Comparison of ENCODE assay signal across 28 mouse cellular contexts in the genomic region with DNA sequence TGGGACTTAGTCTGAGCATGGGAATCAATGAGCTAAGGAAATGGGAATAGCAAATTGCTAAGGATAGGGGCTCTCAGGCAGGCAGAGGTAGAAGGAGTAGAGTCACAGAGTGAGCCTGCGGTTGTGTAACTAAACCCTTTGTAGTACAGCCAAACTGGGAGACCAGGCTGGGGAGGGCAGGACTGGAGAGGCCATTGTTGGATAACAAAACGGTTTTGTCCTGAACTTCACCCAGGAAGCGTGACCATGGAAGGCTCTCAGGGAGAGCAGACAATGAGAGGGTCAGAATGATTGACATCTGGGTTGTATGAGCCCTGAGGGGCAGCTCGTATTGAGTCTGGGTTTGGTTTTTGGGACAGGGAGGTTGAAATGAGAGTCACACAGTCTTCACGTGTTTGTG. TPM values are rescaled to one million over a fixed set of nuclear protein-coding genes. Genes with fewer than 3 reads are reported as not detected.
DNase-seq lines count a peak whose midpoint lies in the region; ATAC-seq and TF ChIP-seq lines count a peak whose summit lies in the region.
"Had no signal": no experiment of that assay in that cellular context is flagged by ENCODE, and none has a peak within 500 bp of the region (broad histone marks: within the 10 kb centered on the region; RNA-seq: fewer than 3 reads in every experiment).

No protein-coding gene starts in this region.

- H3K9me3 ChIP-seq in forebrain, embryonic 11.5 days (ENCODE audit: control insufficient read depth, low read length) = no peaks in the 10 kb centered on the region
- H3K9me3 ChIP-seq in forebrain, embryonic 16.5 days (ENCODE audit: control insufficient read depth, low read length) = no peaks in the 10 kb centered on the region
- H3K9me3 ChIP-seq in hindbrain, embryonic 12.5 days (replicated peaks) = no peaks in the 10 kb centered on the region
- H3K9me3 ChIP-seq in hindbrain, embryonic 16.5 days (ENCODE audit: control insufficient read depth, low read length) = no peaks in the 10 kb centered on the region
- H3K9me3 ChIP-seq: embryonic facial prominence, embryonic 12.5 days; limb, embryonic 10.5 days; limb, embryonic 15.5 days; stomach, embryonic 15.5 days had no signal

- H3K27ac ChIP-seq in forebrain, embryonic 11.5 days (ENCODE audit: low read depth, low read length) = no peak overlapping the region
- no peak overlapping the region for H3K27ac ChIP-seq in forebrain, embryonic 16.5 days (ENCODE audit: low read length)
- no peak overlapping the region for H3K27ac ChIP-seq in hindbrain, embryonic 12.5 days
- no peak overlapping the region for H3K27ac ChIP-seq in hindbrain, embryonic 16.5 days (ENCODE audit: low read depth, low read length)
- H3K27ac ChIP-seq: embryonic facial prominence, embryonic 12.5 days; limb, embryonic 10.5 days; limb, embryonic 15.5 days; liver, embryonic 14.5 days; macrophage; stomach, embryonic 15.5 days had no signal

- H3K27me3 ChIP-seq in forebrain, embryonic 11.5 days (ENCODE audit: control insufficient read depth, insufficient read depth, low read length) = no peaks in the 10 kb centered on the region
- H3K27me3 ChIP-seq in forebrain, embryonic 16.5 days (replicated peaks; ENCODE audit: control insufficient read depth, insufficient read depth, low read length) = no peaks in the 10 kb centered on the region
- no peaks in the 10 kb centered on the region for H3K27me3 ChIP-seq in hindbrain, embryonic 12.5 days
- no peaks in the 10 kb centered on the region for H3K27me3 ChIP-seq in hindbrain, embryonic 16.5 days (replicated peaks; ENCODE audit: control insufficient read depth, insufficient read depth, low read length)
- H3K27me3 ChIP-seq: CH12.LX; embryonic facial prominence, embryonic 12.5 days; limb, embryonic 15.5 days; stomach, embryonic 15.5 days had no signal

- no peak for TF ChIP-seq POLR2A in brain, embryonic 14.5 days (IDR thresholded peaks at IDR 0.05; ENCODE audit: borderline replicate concordance, extremely low read depth, insufficient read depth, insufficient read length, poor library complexity, severe bottlenecking)

- TF ChIP-seq CTCF in brain, embryonic 14.5 days (IDR thresholded peaks at IDR 0.05; ENCODE audit: borderline replicate concordance, extremely low read depth, insufficient read depth, insufficient read length) = no peak

- 0 out of 2 replicates have a peak, but pooled peaks cover 3% of the 10 kb centered on the region for H3K4me1 ChIP-seq in forebrain, embryonic 11.5 days (replicated peaks; ENCODE audit: control insufficient read depth, insufficient read depth, low read length)
- H3K4me1 ChIP-seq in forebrain, embryonic 16.5 days (replicated peaks; ENCODE audit: control insufficient read depth, insufficient read depth, low read length) = no peaks in the 10 kb centered on the region; the same call in 1 of the 2 replicates
- peaks cover 5% of the 10 kb centered on the region; the same call in 1 of the 2 replicates for H3K4me1 ChIP-seq in hindbrain, embryonic 12.5 days
- no peaks in the 10 kb centered on the region for H3K4me1 ChIP-seq in hindbrain, embryonic 16.5 days (ENCODE audit: control insufficient read depth, insufficient read depth, low read depth, low read length)
- H3K4me1 ChIP-seq: embryonic facial prominence, embryonic 12.5 days; limb, embryonic 10.5 days; limb, embryonic 15.5 days; stomach, embryonic 15.5 days had no signal

- no peak overlapping the region for H3K4me2 ChIP-seq in forebrain, embryonic 11.5 days (ENCODE audit: low read depth, low read length, severe bottlenecking)
- no peak overlapping the region for H3K4me2 ChIP-seq in forebrain, embryonic 16.5 days (ENCODE audit: low read length)
- H3K4me2 ChIP-seq in hindbrain, embryonic 12.5 days (replicated peaks) = no peak overlapping the region
- H3K4me2 ChIP-seq in hindbrain, embryonic 16.5 days (ENCODE audit: low read length) = no peak overlapping the region
- H3K4me2 ChIP-seq: embryonic facial prominence, embryonic 12.5 days; heart, embryonic 11.5 days; limb, embryonic 15.5 days; stomach, embryonic 15.5 days had no signal

- ATAC-seq in forebrain, embryonic 11.5 days (replicated peaks; ENCODE audit: low FRiP score) = peak; percentile 46; the same call in 1 of the 2 replicates
- no peak for ATAC-seq in forebrain, embryonic 16.5 days
- 0 out of 2 replicates have a peak, but pooled peaks have one; percentile 26 for ATAC-seq in hindbrain, embryonic 12.5 days (ENCODE audit: low FRiP score)
- ATAC-seq in hindbrain, embryonic 16.5 days = no peak
- ATAC-seq: activated CD4-positive, CD25-positive, alpha-beta regulatory T cell, adult 4 months; intestine, postnatal 0 days had no signal

- DNase-seq in forebrain, embryonic 11.5 days (ENCODE audit: low spot score) = no peak
- peak; percentile 26 for DNase-seq in brain, embryonic 14.5 days (ENCODE audit: low read depth)
- peak; percentile 52 for DNase-seq in embryo, embryonic 10.5 days (ENCODE audit: low spot score)
- DNase-seq: adrenal gland, adult 2 months; adrenal gland, postnatal 36 days; cerebellum, adult 8-10 months; cerebellum, postnatal 36 days; gastrocnemius, postnatal 25 days; heart, adult 18-20 months; heart, postnatal 4 days; kidney, adult 9 months; kidney, postnatal 10 days; lung, adult 2 months; lung, postnatal 10 days; right cerebral cortex, postnatal 25 days had no signal

- no peaks in the 10 kb centered on the region for H3K36me3 ChIP-seq in forebrain, embryonic 11.5 days (ENCODE audit: control insufficient read depth, insufficient read depth, low read length)
- peaks cover 14% of the 10 kb centered on the region for H3K36me3 ChIP-seq in forebrain, embryonic 16.5 days (ENCODE audit: control insufficient read depth, insufficient read depth)
- H3K36me3 ChIP-seq in hindbrain, embryonic 12.5 days = peaks cover 15% of the 10 kb centered on the region
- H3K36me3 ChIP-seq in hindbrain, embryonic 16.5 days (ENCODE audit: control insufficient read depth, insufficient read depth, low read length) = peaks cover 9% of the 10 kb centered on the region; the same call in 1 of the 2 replicates
- H3K36me3 ChIP-seq: embryonic facial prominence, embryonic 12.5 days; limb, embryonic 15.5 days; stomach, embryonic 15.5 days had no signal

- H3K4me3 ChIP-seq in forebrain, embryonic 11.5 days (ENCODE audit: low read depth, low read length) = no peak overlapping the region
- no peak overlapping the region for H3K4me3 ChIP-seq in forebrain, embryonic 16.5 days (replicated peaks; ENCODE audit: low read length)
- no peak overlapping the region for H3K4me3 ChIP-seq in hindbrain, embryonic 12.5 days
- H3K4me3 ChIP-seq in hindbrain, embryonic 16.5 days (ENCODE audit: low read length) = no peak overlapping the region
- H3K4me3 ChIP-seq: embryonic facial prominence, embryonic 12.5 days; limb, embryonic 10.5 days; limb, embryonic 15.5 days; stomach, embryonic 15.5 days had no signal

- 21% methylated on average over 5 of the region's 5 CpGs for WGBS in forebrain, embryonic 11.5 days
- WGBS in forebrain, embryonic 16.5 days = 16% methylated on average over 5 of the region's 5 CpGs
- WGBS in hindbrain, embryonic 12.5 days = 26% methylated on average over 5 of the region's 5 CpGs
- WGBS in hindbrain, embryonic 16.5 days = 22% methylated on average over 5 of the region's 5 CpGs

- no peak overlapping the region for H3K9ac ChIP-seq in forebrain, embryonic 11.5 days (ENCODE audit: low read length)
- no peak overlapping the region for H3K9ac ChIP-seq in forebrain, embryonic 16.5 days (replicated peaks; ENCODE audit: low read depth, low read length)
- H3K9ac ChIP-seq in hindbrain, embryonic 12.5 days = no peak overlapping the region
- no peak overlapping the region for H3K9ac ChIP-seq in hindbrain, embryonic 16.5 days (ENCODE audit: low read depth, low read length)
- H3K9ac ChIP-seq: embryonic facial prominence, embryonic 12.5 days; limb, embryonic 15.5 days; liver, embryonic 14.5 days; stomach, embryonic 15.5 days had no signal

RNA-seq across cellular contexts. Expression of gene Cnr1, which starts 17.2 kb away (rescaled TPM):
- 14.9 and 16.1 TPM in 2 replicates for polyA plus RNA-seq in forebrain, embryonic 11.5 days (2014; fragmentation: Nextera tagmentation; extraction: Ambion mirVana)
- 86.8 and 103 TPM in 2 replicates for polyA plus RNA-seq in forebrain, embryonic 16.5 days (2015; fragmentation: Nextera tagmentation; extraction: Ambion mirVana)
- polyA plus RNA-seq in hindbrain, embryonic 12.5 days (2016; fragmentation: Nextera tagmentation; extraction: Ambion mirVana) = 40.6 and 50.6 TPM in 2 replicates
- polyA plus RNA-seq in hindbrain, embryonic 16.5 days (2015; fragmentation: Nextera tagmentation; extraction: Ambion mirVana) = 52.0 and 57.0 TPM in 2 replicates
- polyA plus RNA-seq in brain, embryonic 14.5 days (2012; rRNA removed) = 58.1 and 60.8 TPM in 2 replicates
- polyA plus RNA-seq: activated CD4-positive, CD25-positive, alpha-beta regulatory T cell, adult 4 months had no signal

Comparison
In these comparisons a context has a peak if more than half of its experiments do, and no peak if none do; other contexts are left out.
1. ATAC-seq: peak in forebrain, embryonic 11.5 days (single experiment) and hindbrain, embryonic 12.5 days (single experiment); none in forebrain, embryonic 16.5 days (single experiment) and hindbrain, embryonic 16.5 days (single experiment).